Mouse (Mus musculus) C2C12 (cell line): Measurements from ENCODE around the gene Plekhj1. TPM values are rescaled to one million over a fixed set of nuclear protein-coding genes. Genes with fewer than 3 reads are reported as not detected.

Experiments
- H3K27me3 ChIP-seq: one replicate; pipeline ENCODE4 v1.6.1; 2011; ENCODE audit not compliant: control insufficient read depth, insufficient read depth, insufficient read length
- H3K36me3 ChIP-seq: one replicate; pipeline ENCODE4 v1.6.1; 2011; ENCODE audit not compliant: control insufficient read depth, insufficient read depth
- H3K4me3 ChIP-seq: one replicate; pipeline ENCODE4 v1.5.1; 2011; ENCODE audit warnings: mild to moderate bottlenecking, control low read depth; ENCODE audit not compliant: poor library complexity, insufficient read depth, severe bottlenecking
- H3K79me2 ChIP-seq: one replicate; pipeline ENCODE4 v1.6.1; 2011; ENCODE audit not compliant: control insufficient read depth, insufficient read depth
- H3K79me3 ChIP-seq: one replicate; pipeline ENCODE4 v1.6.1; 2011; ENCODE audit warnings: low read depth, control low read depth
- H3ac ChIP-seq: one replicate; pipeline ENCODE3; 2011; ENCODE audit warnings: low read depth; ENCODE audit not compliant: control insufficient read depth, insufficient read length
- CEBPB ChIP-seq: IDR thresholded peaks from one replicate; pipeline ENCODE4 v1.6.1; 2011; ENCODE audit warnings: low read depth, mild to moderate bottlenecking, control low read depth, moderate library complexity
- CTCF ChIP-seq: IDR thresholded peaks from one replicate; pipeline ENCODE4 v1.5.1; 2011; ENCODE audit not compliant: control insufficient read depth, insufficient read depth, insufficient read length
- FOSL1 ChIP-seq: IDR thresholded peaks from one replicate; pipeline ENCODE4 v1.8.0; 2011; ENCODE audit warnings: mild to moderate bottlenecking, low read length; ENCODE audit not compliant: poor library complexity, insufficient read depth, severe bottlenecking
- MAX ChIP-seq: IDR thresholded peaks from one replicate; pipeline ENCODE4 v1.6.1; 2011; ENCODE audit warnings: mild to moderate bottlenecking, control low read depth
- MYOD1 ChIP-seq: IDR thresholded peaks from one replicate; pipeline ENCODE4 v1.6.1; 2011; ENCODE audit warnings: low read depth; ENCODE audit not compliant: control insufficient read depth, insufficient read length
- MYOG ChIP-seq: IDR thresholded peaks from one replicate; pipeline ENCODE4 v1.6.1; 2011; ENCODE audit not compliant: control insufficient read depth, insufficient read length; ENCODE audit errors: extremely low read depth
- USF1 ChIP-seq: IDR thresholded peaks from one replicate; pipeline ENCODE4 v1.6.1; 2011; ENCODE audit warnings: low read depth, mild to moderate bottlenecking, control low read depth, moderate library complexity
- polyA plus RNA-seq: library from polyadenylated mRNA; unstranded; fragments of >200 nt; fragmentation: generic; extraction: Trizol; gene quantifications from one replicate; pipeline ENCODE4 v1.2.1, GENCODE M21; 2012; ENCODE audit warnings: missing spikeins

Gene Plekhj1
- polyA plus RNA-seq, 1 experiment = 74.8 TPM

GRCm38 (mm10) chr10:80814800-80815199, 16.4 kb upstream of the Plekhj1 start:
- Histone ChIP-seq H3K79me3 (no peaks in the 10 kb centered on the region), H3K27me3 (no peaks in the 10 kb centered on the region), H3ac (no peak overlapping the region), H3K79me2 (no peaks in the 10 kb centered on the region), H3K4me3 (no peak overlapping the region), H3K36me3 (no peaks in the 10 kb centered on the region)
- no peak for TF ChIP-seq FOSL1
- no peak for TF ChIP-seq MYOG
- TF ChIP-seq USF1 = no peak
- TF ChIP-seq MYOD1 = no peak
- TF ChIP-seq CEBPB = no peak
- no peak for TF ChIP-seq MAX
- no peak for TF ChIP-seq CTCF

DNA sequence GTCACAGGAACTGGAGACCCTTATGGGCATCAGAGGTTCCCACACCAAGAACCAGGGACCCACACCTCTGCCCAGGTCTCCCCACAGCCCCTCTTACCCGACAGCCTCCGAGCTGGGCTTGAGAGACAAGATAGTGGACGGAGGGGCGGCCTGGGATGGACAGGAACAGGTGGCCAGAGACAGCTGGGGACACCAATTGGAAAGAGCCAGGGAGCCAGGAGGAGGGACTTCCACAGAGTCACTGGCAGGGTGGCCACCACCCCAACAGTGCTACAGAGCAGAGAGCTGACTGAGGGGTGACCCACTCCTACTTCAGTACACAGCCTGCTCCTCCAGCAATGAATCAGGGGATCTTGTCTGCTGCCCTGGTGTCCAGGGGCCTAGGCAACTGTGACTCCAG, 14.9 kb upstream of the Plekhj1 start, which contains the start of gene Jsrp1:
TSS of gene Jsrp1 (minus strand) at position 133 of the 400 bp plus-strand sequence.
- no peak within 1 kb of the TSS for H3K4me3 ChIP-seq
- no peaks in the 10 kb centered on the region for H3K79me3 ChIP-seq
- no peaks in the 10 kb centered on the region for H3K27me3 ChIP-seq
- no peak for TF ChIP-seq MAX
- peak; percentile 90 for TF ChIP-seq MYOD1
- TF ChIP-seq CTCF = no peak
- no peak for TF ChIP-seq MYOG
- no peak for TF ChIP-seq FOSL1
- no peaks in the 10 kb centered on the region for H3K79me2 ChIP-seq
- H3ac ChIP-seq = no peak within 1 kb of the TSS
- H3K36me3 ChIP-seq = no peaks in the 10 kb centered on the region

DNA sequence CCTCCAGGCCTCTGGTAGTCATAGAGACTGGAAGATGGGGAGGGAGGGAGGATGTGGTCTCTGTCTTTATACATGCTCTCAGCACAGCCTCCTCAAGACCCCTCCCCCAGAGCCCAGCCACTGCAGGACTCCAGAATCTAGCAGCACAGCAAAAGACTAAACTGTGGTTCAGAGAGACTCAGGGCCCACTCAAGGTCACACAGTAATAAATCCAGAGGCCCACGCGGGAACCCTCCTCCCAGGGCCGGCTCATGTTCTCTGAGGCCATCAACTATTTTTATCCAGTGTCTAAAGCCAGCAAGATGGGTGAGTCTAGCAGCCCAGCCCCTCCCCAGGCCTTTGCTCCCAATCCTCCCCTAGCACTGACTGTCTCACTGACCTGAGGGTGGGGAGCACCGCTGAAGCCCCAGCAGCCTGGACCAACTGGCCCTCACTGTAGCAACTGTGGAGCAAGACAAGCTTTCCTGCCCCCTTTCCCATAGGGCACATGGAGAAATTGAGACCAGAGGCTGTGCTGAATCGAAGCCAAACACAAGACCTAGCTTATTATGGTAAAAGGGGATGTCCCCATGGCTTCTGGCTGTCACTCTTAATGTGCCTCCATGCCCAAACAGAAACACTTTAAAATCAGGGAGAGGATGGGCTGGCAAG, 14.1 kb upstream of the Plekhj1 start:
- TF ChIP-seq FOSL1 (no peak), MAX (no peak), USF1 (no peak), MYOD1 (no peak), CTCF (no peak), CEBPB (no peak), MYOG (no peak)
- Histone ChIP-seq H3K79me2 (no peaks in the 10 kb centered on the region), H3K36me3 (no peaks in the 10 kb centered on the region), H3K27me3 (no peaks in the 10 kb centered on the region), H3ac (no peak overlapping the region), H3K79me3 (no peaks in the 10 kb centered on the region), H3K4me3 (no peak overlapping the region)

- no peaks in the 10 kb centered on the region for H3K79me3 ChIP-seq
- H3K27me3 ChIP-seq = no peaks in the 10 kb centered on the region
- H3ac ChIP-seq = no peak overlapping the region
- peaks cover 16% of the 10 kb centered on the region for H3K36me3 ChIP-seq
- H3K79me2 ChIP-seq = no peaks in the 10 kb centered on the region
- no peak overlapping the region for H3K4me3 ChIP-seq
- no peak for TF ChIP-seq CEBPB
- no peak for TF ChIP-seq CTCF
- TF ChIP-seq MYOD1 = no peak
- no peak for TF ChIP-seq USF1
- TF ChIP-seq MAX = no peak
Observed at GRCm38 (mm10) chr10:80810084-80810483, 11.7 kb upstream of the Plekhj1 start.

GRCm38 (mm10) chr10:80808985-80809632, 10.7 kb upstream of the Plekhj1 start:
- Histone ChIP-seq H3K4me3 (no peak overlapping the region), H3K27me3 (no peaks in the 10 kb centered on the region)

More at GRCm38 (mm10) chr10:80808985-80809632, 10.7 kb upstream of the Plekhj1 start:
- TF ChIP-seq FOSL1 = no peak
- no peak for TF ChIP-seq MAX
- no peak for TF ChIP-seq CTCF
- no peak for TF ChIP-seq MYOD1
- TF ChIP-seq CEBPB = no peak
- no peak for TF ChIP-seq MYOG
- TF ChIP-seq USF1 = no peak
- no peaks in the 10 kb centered on the region for H3K79me2 ChIP-seq
- H3K36me3 ChIP-seq = peaks cover 21% of the 10 kb centered on the region
- H3K79me3 ChIP-seq = no peaks in the 10 kb centered on the region
- H3ac ChIP-seq = no peak overlapping the region
